Mouse (Mus musculus) gastrocnemius, postnatal 25 days (tissue): ENCODE data around the gene Ap3d1. TPM values are rescaled to one million over a fixed set of nuclear protein-coding genes. Genes with fewer than 3 reads are reported as not detected.

Experiments used
- DNase-seq: peaks from one replicate; pipeline ENCODE4 v3.0.0; 2022
- long read RNA-seq, 2 experiments: library from polyadenylated mRNA; stranded (forward); transcript quantifications; one replicate each; pipeline ENCODE4 v2.0.0; 2021
- total RNA-seq, 2 experiments: library from RNA; stranded (reverse); gene quantifications; 1 replicate in 1 of 2; 2 replicates in 1 of 2; pipeline ENCODE4 v1.2.3; 2021

Ap3d1 gene
- 10 to 100 TPM; 22.1 to 25.0 TPM for total RNA-seq
- long read RNA-seq, experiment 1, full-length matches to known transcripts, result 1 of 4 reads
- long read RNA-seq, experiment 1, partial matches to known transcripts, result 2 of 4 reads
- long read RNA-seq, experiment 1, other reads (novel, unspliced or antisense), result 1 of 4 reads
- long read RNA-seq, experiment 2, full-length matches to known transcripts, result 2 of 11 reads
- long read RNA-seq, experiment 2, partial matches to known transcripts, result 6 of 11 reads
- long read RNA-seq, experiment 2, other reads (novel, unspliced or antisense), result 3 of 11 reads

- peak; percentile 99 for DNase-seq
Measured at GRCm38 (mm10) chr10:80742180-80742978, at the start of gene Ap3d1. Gene Ap3d1, minus strand, starts transcription at chr10:80742264.

DNA sequence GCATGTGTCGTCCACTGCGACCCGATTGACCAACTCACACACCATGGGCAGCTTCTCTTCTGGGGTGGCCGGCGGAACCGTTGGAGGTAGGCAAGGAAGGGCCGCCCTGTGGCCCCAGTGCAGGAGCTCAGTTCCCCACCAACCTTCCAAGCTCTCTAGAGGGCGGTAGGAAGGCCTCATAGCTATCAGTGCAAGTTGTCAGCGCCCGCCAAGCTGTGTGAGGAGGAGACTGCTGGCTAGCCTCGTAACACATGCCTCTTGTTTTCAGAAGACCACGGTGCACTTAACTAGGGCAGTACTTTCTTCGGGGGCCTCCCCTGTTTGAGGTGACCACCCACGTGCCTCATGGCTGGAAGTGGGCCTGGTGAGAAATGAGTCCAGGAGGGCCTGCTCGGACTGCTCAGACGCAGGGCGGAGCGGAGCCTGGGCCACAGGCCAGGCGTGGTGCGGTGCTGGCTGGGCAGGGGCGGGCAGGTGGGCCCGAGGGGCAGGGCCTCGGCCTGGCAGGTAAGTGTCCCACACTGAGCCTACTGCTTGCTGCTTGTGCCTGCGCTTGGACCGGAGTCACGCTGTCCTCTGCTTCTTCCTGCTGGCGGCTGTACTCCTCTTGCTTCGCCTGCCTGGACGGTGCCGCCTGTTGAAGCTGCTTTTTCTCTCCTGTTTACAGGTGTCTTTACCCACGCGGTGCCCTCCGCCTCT, 49.6 kb upstream of the Ap3d1 start:
- no peak for DNase-seq

GRCm38 (mm10) chr10:80790761-80791404, 48.8 kb upstream of the Ap3d1 start:
- DNase-seq, result no peak

DNA sequence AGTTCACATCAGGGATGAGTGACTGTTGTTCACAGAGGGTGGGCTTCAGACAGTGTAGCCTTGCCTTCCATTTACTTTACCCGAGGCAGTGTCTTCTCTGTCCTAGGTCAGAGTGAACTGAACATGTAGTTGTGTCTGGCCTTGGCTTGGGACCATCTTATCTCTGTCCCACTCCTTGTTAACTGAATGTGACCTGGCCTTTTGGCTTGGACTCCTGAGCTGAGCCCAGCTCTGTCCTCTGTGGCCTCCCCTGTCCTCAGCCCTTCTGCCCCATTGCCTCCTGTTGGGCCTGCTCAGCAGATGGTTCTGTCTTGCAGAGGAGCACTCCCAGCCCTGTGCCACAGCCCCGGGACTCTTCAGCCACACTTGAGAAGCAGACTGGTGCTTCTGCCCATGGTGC, 45.5 kb upstream of the Ap3d1 start:
- DNase-seq, result no peak

GRCm38 (mm10) chr10:80785963-80786362, 43.9 kb upstream of the Ap3d1 start:
- no peak for DNase-seq

DNA sequence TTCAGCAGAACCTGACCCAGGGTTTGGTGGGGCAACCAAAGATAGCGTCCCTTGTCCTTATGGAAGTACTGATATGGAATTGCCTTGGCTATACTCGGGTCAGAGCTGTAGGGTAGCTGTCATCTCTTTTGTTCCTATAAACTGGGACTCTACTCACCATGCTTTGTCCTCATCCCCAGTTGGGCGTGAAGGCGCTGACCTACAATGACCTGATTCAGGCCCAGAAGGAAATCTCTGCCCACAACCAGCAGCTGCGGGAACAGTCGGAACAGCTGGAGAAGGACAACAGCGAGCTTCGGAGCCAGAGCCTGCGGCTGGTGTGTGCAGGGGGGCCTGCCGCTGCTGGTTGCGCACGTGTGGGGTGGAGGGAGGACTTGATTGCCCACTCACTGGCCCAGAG, 42.8 kb upstream of the Ap3d1 start:
- DNase-seq, result no peak

DNA sequence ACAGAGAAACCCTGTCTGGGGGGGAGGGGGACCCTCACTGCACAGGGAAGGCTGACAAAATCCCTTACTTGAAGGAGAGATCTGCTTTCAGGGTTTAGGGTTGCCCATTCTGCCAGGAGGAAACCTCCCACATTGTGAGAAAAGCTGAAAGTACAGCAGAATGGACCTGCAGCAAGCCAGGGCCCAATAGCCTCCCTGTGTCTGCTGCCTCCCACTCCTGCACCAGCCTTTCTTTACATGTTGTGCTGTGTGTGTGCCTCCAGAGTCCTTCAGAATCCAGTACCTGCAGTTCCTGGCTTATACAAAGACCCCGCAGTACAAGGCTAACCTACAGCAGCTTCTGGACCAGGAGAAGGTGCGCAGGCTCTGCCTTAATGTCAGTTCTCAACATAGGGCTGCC, 42.2 kb upstream of the Ap3d1 start:
- DNase-seq, result no peak

DNA sequence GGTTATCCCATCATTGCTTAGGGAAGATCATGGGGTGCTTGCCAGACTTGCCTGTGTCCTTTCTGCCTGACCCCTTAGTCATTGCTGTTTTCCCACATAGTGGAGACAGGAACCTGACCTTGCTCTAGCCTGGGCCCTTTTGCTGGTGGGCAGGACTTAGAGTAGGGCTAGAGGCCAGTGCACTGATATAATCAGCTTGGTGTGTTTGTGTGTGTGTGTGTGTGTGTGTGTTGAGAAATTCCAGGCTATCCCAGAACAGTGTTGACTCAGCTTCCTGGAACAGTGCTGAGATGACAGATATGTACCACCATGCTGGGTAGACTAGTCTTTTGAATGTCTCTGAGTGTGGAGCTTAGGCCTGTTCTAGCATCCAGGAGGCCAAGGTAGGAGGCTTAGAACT, 37.5 kb upstream of the Ap3d1 start:
- no peak for DNase-seq

- DNase-seq, result no peak
Measured at GRCm38 (mm10) chr10:80777123-80777522, 35.1 kb upstream of the Ap3d1 start.

- DNase-seq, result no peak
Measured at GRCm38 (mm10) chr10:80776358-80776869, 34.4 kb upstream of the Ap3d1 start.

DNA sequence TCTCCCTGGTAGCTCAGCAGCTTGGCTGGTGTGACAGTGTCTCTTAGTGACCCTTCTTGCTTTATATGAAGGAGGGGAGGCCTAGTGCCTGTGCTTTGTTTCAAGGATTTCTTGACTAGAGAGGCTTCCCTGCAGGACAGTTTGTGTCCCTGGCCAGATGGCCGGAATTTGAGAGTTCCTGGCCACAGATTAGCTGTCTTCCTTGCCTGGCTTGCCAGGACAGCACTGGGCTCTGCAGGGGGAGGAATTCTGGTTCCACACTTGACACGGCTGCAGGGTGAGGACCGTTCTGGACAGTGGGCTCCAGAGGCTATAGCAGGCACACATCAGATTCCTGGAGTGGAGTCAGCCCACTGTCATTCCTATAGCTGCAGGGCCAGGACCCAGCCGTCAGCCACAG, 33.7 kb upstream of the Ap3d1 start:
- DNase-seq, result peak; percentile 59

DNA sequence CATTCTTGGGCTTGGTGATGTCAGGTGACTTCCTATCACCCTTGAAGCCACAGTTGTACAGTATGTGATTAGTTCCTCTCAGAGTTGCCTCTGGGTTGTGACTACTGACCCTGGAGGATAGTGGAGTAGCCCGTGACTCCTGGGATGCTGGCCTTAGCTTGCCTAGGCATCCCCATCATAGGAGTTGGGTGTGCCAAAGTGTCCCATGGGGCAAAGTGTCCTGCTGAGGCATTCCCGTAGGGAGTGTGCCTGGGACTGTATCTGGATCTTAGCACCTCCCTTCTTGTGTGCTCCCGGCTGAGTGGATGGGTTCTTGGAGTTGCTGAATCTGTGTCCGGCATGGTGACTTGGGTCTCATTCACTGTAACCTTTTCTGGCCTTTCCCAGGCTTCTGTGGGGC, 32.9 kb upstream of the Ap3d1 start:
- no peak for DNase-seq

DNA sequence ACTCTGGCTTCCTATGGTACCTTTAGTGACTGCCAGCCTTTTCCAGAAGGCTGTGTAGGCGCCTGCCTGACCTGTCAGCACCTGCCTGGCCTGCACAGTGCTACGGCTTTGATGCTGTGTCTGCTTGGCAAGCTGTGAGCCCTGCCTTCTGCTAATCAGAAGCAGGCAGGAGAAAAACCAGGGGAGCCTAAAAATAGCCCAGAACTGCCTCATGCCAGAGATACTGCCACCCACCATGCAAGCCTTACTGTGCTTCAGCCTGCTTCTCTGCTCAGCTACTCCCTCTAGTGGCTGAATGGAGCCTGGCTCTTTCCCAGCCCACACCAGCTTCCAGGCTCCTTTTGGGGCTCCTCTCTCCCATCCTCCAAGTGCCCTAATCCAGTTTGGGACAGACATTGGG, 32.5 kb upstream of the Ap3d1 start:
- DNase-seq, result peak; percentile 83

DNA sequence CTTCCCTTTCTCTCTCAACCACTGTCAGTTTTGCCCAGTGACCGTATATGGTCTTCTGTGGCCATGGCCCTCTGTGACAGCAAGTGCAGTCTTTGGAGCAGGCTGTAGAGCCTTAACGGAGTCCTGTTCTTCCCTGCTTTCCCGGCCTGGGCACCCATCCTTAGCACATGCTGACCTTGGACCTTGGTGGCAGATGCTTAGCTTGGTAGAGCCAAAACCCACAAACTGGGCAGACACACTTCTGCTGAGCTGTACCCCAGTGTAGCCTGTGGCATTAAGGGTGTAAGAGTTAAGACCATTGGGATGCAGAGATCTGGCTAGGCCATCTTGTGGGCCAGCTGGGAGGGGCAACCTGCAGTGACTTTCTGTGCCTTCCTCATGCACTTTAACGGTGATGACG, 31.8 kb upstream of the Ap3d1 start:
- no peak for DNase-seq

DNA sequence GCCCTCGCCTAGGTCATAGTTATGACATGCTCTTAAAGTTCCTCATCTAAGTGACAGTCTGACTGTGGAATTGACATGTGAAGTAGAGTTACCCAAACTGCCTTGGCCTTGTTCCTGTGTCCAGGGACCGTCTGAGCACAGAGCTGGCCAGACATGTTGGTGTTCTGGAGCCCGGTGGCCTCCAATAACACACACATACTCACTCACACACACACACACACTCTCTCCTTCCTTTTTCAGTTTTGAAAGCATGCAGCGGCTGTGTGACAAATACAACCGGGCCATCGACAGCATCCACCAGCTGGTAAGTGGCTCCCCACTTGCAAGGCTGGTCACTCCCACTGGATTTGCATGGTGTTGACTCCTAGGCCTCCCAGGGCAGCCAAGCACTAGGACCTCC, 26.3 kb upstream of the Ap3d1 start:
- DNase-seq, result no peak

- no peak for DNase-seq
Measured at GRCm38 (mm10) chr10:80766161-80766815, 24.2 kb upstream of the Ap3d1 start.

DNA sequence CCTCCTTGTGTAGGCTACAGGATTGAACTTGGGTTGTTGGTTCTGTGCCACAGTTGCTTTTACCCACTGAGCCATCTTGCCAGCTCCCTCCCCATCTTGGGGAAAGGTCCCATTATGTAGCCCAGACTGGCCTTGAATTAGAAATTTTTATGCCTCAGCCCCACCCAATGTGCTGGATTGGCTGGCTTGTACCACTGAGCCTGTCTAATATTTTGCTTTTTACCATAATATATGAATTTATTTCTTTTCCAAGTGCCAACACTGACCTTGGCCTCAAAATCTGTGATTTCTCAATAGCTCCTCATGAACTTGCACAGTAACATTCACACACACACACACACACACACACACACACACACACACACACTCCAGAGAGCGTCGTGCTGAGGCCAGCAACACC, 23.7 kb upstream of the Ap3d1 start:
- DNase-seq, result no peak

GRCm38 (mm10) chr10:80763502-80763901, 21.4 kb upstream of the Ap3d1 start:
- DNase-seq, result no peak

DNA sequence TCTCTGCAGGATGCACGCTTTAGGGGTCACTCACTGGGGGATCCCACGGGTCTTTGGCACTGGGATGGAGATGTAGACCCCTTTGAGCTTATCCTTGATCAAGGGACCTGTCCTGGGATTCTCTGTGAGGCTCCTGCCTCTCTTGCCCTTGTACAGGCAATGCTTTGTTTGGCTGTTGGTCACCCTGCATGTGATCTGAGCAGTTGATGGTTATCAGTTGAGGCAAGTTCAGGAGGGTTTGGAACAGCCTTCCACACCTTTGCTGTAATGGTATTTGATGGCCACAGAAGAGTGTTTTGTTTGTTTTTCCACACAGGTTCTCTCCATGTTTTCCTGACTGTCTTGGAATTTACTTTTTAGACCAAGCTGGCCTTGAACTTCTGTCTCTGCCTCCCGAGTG, 19.8 kb upstream of the Ap3d1 start:
- DNase-seq, result no peak

- DNase-seq, result no peak
Measured at GRCm38 (mm10) chr10:80760596-80761524, 18.8 kb upstream of the Ap3d1 start.

GRCm38 (mm10) chr10:80758651-80759050, 16.6 kb upstream of the Ap3d1 start:
- DNase-seq, result no peak
